Mouse (Mus musculus) CD8-positive naive resting alpha-beta T cell, adult 57 days (primary cell): ENCODE measurements around the gene Gm6370. TPM values are rescaled to one million over a fixed set of nuclear protein-coding genes. Genes with fewer than 3 reads are reported as not detected.

Experiments
- total RNA-seq: library from RNA; stranded (reverse); gene quantifications from one replicate; pipeline ENCODE4 v1.2.4, GENCODE M21; 2023

Gm6370 gene
- total RNA-seq, result not detected

GRCm38 (mm10) chr5:146491063-146491462 is at the start of gene Gm6370:
Gene Gm6370, plus strand, starts transcription at chr5:146491363.

DNA sequence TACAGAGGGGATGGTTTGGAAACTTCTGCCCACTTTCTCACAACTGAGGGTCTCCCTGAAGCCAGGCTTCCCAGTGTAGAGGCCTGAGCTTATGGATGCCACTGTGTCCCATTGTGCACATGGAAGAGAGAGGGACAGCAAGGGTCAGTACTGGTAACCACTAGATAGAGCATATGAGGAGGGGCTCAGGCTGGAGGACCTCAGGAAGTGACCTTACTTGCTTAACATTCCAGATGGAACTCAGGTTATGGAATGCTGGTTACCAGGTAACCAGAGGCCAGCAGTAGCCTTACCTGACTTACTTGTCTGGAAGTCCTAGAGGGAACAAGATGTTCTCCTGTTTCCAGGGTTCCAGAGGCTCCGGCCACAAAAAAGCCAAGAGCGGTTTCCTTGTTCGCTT is 9.5 kb upstream of the Gm6370 start, which contains the start of gene Gm6408:
Gm6408 (plus strand) TSS at position 301 of the 400 bp plus-strand sequence.

GRCm38 (mm10) chr5:146502099-146502498 is 10.9 kb downstream of the Gm6370 start, which contains the start of gene 4930449I24Rik:
Gene 4930449I24Rik, plus strand, starts transcription at chr5:146502399.

GRCm38 (mm10) chr5:146513823-146514222 is 22.7 kb downstream of the Gm6370 start, which contains the start of gene Gm3402:
Gene Gm3402, plus strand, starts transcription at chr5:146514123.

GRCm38 (mm10) chr5:146525501-146525900 is 34.3 kb downstream of the Gm6370 start, which contains the start of gene Gm3404:
Gene Gm3404, plus strand, starts transcription at chr5:146525801.

DNA sequence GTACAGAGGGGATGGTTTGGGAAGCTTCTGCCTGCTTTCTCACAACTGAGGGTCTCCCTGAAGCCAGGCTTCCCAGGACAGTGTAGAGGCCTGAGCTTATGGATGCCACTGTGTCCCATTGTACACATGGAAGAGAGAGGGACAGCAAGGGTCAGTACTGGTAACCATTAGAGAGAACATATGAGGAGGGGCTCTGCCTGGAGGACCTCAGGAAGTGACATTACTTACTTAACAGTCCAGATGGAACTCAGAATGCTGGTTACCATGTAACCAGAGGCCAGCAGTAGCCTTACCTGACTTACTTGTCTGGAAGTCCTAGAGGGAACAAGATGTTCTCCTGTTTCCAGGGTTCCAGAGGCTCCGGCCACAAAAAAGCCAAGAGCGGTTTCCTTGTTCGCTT is 46.2 kb downstream of the Gm6370 start, which contains the start of gene Gm3409:
Gm3409 (plus strand) TSS at position 301 of the 400 bp plus-strand sequence.

Other genes with a start within 250 kb of the Gm6370 start
- not detected for gene Wasf3, start 106.4 kb upstream of the Gm6370 start, total RNA-seq
- 0.49 TPM for gene Gm6408, start 9.4 kb upstream of the Gm6370 start, total RNA-seq
- not detected for gene 4930449I24Rik, start 11.0 kb downstream of the Gm6370 start, total RNA-seq
- not detected for gene Gm3402, start 22.8 kb downstream of the Gm6370 start, total RNA-seq
- gene Gm3404, start 34.4 kb downstream of the Gm6370 start, total RNA-seq, result not detected
- gene Gm3409, start 46.3 kb downstream of the Gm6370 start, total RNA-seq, result not detected
- gene Gm3415, start 64.8 kb downstream of the Gm6370 start, total RNA-seq, result not detected
- gene Gpr12, start 93.9 kb downstream of the Gm6370 start, total RNA-seq, result not detected